Mouse (Mus musculus) frontal cortex, postnatal 25 days (tissue): ENCODE results near the gene Srpk2.
"Not testable (repeated sequence)": the region's sequence is repeated elsewhere in the genome, so short reads cannot be mapped to it uniquely, and the experiment has no call there.

ENCODE experiments used
- DNase-seq, 2 experiments: peaks; one replicate each; pipeline ENCODE4 v3.0.0; 2022; ENCODE audit warnings: low spot score in 2 of 2

Srpk2 gene

GRCm38 (mm10) chr5:23507210-23507609, 177.2 kb downstream of the Srpk2 start:
- no peak for DNase-seq

GRCm38 (mm10) chr5:23505578-23505977, 178.8 kb downstream of the Srpk2 start:
- no peak for DNase-seq

DNA sequence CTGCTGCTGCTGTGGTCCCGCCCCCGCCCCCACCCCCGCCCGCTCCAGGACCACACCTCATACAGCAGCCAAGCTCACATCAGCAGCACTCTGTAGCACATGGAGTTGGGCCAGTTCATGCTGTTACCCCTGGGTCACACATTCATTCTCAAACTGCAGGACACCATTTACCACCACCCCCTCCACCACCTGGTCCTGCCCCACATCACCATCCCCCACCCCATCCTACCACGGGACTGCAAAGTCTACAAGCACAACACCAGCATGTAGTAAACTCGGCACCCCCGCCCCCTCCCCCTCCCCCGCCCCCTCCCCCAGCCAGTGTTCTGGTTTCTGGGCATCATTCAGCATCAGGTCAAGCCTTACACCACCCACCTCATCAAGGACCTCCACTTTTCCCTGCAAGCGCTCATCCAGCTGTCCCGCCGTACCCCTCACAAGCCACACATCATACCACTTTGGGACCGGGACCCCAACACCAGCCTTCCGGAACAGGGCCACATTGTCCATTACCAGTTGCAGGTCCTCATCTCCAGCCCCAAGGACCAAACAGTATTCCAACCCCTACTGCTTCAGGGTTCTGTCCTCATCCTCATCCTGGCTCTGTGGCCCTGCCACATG, 182.0 kb downstream of the Srpk2 start:
- no peak for DNase-seq

- peak in 1 of 2 experiments; percentile 40 for DNase-seq
Measured at GRCm38 (mm10) chr5:23501582-23502316, 182.7 kb downstream of the Srpk2 start.

GRCm38 (mm10) chr5:23500715-23501114, 183.7 kb downstream of the Srpk2 start:
- no peak for DNase-seq

DNA sequence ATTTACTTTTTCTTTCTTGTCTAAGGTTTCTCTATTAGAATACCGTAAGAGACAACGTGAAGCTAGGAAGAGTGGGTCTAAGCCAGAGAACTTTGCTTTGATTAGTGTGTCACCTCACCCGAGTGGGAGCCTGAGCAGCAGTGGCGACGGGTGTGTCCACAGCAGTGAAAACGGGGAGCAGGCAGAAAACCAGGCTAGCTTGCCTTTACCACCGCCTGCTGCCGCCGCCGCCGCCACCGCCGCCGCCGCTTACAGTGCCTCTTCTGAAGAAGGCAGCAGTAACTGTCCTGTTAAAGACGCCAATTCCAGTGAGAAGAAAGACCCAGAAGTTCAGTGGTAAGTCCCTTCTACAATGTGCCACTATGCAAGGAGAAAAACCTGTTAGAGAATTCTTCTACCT, 185.2 kb downstream of the Srpk2 start:
- no peak for DNase-seq

DNA sequence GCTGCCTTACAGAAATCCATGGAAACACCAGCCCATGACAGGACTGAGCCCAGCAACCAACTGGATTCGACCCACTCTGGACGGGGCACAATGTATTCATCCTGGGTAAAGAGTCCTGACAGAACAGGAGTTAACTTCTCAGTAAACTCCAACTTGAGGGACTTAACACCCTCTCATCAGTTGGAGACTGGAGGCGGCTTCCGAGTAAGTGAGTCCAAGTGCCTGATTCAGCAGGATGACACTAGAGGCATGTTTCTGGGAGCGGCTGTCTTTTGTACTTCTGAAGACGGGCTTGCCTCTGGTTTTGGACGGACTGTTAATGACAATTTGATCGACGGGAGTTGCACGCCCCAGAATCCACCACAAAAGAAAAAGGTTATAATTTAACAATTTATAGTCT, 186.5 kb downstream of the Srpk2 start:
- no peak for DNase-seq

- DNase-seq = no peak
Measured at GRCm38 (mm10) chr5:23496933-23497332, 187.5 kb downstream of the Srpk2 start.

GRCm38 (mm10) chr5:23496396-23496795, 188.0 kb downstream of the Srpk2 start:
- DNase-seq = no peak

DNA sequence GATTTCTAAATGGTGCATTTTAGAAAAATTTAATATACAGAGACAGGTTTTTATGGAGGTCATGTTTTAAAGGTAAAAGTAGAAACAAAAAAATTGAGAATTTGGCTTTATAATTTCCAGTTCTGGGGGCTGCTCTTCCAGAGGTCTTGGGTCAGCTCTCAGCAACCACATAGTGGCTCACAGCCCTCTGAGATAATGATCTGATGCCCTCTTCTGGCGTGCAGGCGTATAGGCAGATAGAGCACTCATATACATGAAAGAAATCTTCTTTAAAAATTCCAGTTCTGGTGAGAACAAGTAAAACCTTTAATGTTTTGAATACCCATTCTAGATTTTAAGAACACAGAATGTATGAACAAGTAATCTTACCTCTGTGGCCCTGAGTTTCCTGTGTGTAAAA, 193.6 kb downstream of the Srpk2 start:
- DNase-seq = no peak

GRCm38 (mm10) chr5:23489231-23489630, 195.2 kb downstream of the Srpk2 start:
- no peak for DNase-seq

DNA sequence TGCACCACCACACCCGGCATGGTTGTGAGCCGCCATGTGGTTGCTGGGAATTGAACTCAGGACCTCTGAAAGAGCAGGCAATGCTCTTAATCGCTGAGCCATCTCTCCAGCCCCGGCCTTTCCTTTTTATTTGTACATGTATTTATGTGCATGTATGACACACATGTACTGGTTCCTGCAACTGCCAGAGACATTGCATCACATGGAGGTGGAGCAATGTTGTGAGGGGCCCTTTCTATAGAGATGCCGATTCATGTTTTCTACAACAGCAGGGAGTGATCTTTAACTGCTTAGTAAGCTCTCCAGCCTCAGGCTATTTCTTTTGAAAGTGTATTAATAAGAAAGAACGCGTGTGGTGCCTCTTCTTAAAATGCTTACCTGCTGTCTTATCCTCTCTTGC, 200.6 kb downstream of the Srpk2 start:
- DNase-seq = no peak

DNA sequence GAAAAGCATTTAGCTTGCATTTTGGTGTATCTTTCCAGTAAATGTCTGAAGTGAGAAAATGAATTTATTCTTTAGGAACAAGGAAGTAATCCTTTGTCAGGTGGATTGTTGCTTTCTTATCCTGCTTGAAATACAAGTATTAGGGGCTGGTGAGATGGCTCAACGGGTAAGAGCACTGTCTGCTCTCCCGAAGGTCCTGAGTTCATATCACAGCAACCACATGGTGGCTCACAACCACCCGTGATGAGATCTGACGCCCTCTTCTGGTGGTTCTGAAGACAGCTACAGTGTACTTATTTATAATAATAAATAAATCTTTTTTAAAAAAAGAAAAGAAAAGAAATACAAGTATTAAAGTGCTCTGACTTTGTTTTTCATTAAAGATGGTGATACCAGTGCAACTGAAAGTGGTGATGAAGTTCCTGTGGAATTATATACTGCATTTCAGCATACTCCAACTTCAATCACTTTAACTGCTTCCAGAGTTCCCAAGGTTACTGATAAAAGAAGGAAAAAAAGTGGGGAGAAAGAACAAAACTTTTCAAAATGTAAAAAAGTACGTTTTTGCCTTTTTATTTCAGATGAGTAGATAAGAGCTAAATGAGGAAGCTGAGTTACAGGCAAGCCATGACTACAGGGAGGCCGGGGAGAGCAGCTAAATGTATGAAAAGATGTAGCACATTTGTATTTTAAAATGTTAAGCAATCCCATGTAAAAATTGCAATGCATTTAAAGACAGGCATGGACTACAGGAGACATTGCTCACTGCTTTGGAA, 211.1 kb downstream of the Srpk2 start:
- DNase-seq = no peak

DNA sequence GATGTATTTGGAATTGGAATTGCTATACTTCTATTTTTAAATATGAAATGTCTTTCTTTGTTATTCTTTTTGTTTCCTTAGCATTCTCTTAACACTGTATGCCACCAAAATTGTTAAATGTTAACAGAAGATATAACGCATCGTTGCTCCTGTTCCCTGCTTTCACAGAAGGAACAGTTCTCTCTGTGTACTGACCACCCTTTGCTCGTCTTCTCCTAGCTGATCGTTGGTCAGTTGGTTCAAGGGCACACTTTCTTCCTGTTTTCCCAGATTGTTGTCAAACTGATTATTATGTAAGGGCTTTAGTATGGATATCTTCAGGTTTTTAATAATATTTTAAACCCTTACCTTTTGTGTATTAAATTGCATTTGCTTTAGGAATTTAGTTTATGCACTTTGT, 217.9 kb downstream of the Srpk2 start:
- no peak for DNase-seq

DNA sequence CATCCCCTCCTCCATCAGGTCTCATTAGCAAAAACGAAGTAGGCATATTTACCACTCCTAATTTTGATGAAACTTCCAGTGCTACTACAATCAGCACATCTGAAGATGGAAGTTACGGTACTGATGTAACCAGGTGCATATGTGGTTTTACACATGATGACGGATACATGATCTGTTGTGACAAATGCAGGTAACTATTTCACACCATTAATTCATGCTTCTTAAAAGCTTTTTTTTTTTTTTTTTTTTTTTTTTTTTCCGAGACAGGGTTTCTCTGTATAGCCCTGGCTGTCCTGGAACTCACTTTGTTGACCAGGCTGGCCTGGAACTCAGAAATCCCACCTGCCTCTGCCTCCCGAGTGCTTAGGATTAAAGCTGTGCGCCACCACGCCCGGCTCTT, 219.7 kb downstream of the Srpk2 start:
- no peak for DNase-seq

DNA sequence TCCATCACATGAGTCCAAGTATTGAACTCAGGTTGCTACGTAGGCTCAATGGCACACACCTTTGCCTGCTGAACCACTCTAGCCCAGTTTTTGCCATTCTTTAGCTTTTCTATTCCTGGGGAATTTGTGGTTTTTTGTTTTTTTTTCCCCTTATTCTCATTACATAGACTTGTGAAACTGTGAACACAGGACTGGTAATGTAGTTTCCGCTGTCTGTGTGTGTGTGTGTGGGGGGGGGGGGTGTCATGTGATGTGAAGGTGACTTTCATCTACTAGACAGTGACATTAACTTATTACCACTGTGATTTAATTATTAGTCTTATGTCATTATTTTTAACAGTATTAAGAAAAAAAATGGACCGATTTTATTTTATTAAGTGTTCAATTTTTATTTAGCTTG, 220.2 kb downstream of the Srpk2 start:
- no peak for DNase-seq

- no peak for DNase-seq
Measured at GRCm38 (mm10) chr5:23461688-23462087, 222.7 kb downstream of the Srpk2 start.

- not testable (repeated sequence) for DNase-seq
Measured at GRCm38 (mm10) chr5:23453561-23453960, 230.9 kb downstream of the Srpk2 start.
